Mouse (Mus musculus): ENCODE results near the gene Arglu1. TPM values are rescaled to one million over a fixed set of nuclear protein-coding genes. Genes with fewer than 3 reads are reported as not detected.

Gene Arglu1
- polyA plus RNA-seq, 2 experiments from 2014 or later: 162 to 193 TPM

DNA sequence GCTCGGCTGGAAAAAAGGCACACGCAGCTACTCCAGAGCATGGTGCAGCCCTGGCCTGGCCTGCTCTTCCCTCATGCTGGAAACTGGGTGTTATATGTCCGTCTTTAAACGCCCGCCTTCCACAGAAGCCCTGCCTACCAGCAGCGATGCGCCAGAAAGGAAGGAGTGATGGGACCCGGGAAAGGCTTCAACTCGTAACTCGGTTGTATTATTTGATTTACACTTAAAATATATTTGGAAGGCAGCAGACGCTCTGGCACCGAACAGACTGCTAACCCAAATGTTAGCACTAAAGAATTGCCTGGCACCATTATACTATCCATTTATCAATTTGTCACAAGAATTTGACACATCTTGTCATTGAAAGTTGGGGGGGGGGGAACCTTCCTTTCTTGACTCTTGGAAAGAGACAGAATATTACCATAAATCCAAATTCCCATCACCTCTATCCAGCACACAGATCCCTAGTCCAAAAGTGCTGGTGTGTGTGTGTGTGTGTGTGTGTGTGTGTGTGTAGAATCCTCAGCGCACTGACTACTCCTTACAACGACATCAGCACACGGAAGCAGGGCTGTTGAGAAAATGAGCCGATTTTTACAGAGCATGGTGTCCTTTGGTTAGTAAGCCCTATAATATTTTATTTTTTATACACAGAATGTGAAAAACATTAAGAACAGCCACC lies 68.9 kb downstream of the Arglu1 start:
- no peak for ATAC-seq

DNA sequence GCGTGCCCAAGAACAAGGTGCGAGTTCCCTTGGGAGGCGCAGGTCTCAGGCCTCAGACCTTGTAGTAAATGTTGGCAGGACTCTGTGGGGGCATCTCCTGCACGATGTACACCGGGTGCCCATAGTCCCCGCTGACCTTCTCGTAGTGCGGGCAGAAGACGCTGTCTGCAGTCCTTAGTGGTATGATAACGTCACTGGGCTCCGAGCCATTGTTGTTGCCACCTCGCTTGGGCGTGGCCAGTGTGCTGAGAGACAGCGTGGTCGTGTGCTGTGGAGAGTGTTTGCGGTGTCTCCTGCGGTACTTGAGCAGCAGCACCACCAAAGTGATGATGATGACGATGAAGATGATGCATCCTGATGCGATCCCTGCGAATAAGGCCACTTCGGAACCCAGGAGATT lies 69.8 kb downstream of the Arglu1 start:
- no peak for ATAC-seq

DNA sequence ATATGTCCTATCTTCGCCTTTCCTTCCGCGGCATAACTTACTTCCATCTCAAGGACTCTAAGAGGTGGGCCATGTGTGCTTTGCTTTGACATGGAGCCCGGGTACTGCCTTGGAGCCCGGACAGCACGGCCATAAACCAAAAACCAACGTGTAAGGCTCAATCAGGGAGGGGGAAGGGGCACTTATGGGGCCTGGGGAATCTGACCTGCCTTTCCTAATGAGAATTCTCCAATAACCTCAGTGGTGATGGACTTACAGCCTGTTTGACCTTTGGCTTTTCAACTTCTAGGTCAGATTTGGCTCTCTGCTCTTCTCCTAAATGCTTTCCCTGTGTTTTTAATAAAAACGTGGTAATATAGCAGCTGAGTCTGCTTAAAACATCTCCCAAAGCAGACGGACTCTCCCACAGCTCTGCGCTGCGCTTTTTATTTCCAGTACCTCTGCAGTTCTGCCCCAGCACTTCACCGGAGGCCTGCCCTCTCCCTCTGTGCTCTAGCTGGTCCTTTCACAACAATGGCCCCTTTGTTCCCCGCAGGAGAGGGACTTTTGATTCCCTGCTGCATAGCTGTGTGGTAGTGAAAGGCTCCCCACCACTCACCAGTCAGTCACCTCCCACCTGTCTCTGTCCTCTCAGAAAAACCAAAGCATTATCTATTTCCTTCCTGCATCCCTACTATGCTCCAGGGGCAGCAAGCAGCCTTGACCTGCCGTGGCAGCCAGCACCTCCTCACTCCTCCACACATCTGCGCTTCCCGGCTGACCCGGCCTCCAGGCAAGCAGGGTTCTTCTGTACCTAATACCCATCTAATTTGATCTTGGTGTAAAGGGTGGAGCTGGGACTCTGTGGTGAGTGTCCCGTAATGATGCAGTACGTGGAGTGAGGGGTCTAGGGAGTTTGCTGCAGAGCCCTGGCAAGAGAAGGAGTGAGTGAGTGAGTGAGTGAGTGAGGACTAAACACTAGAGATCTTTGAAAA lies 70.8 kb downstream of the Arglu1 start:
- no peak for ATAC-seq

Other genes starting within 250 kb of the Arglu1 start
- gene Efnb2, start 29.3 kb downstream of the Arglu1 start, polyA plus RNA-seq (2017; shearing (Covaris generic)): under 1 TPM; 0.16 to 0.24 TPM